Mouse (Mus musculus) left cerebral cortex, adult 18-20 months (tissue): ENCODE data around the gene Anks1b. TPM values are rescaled to one million over a fixed set of nuclear protein-coding genes. Genes with fewer than 3 reads are reported as not detected.

ENCODE experiments used
- DNase-seq, 2 experiments: peaks; one replicate each; pipeline ENCODE4 v3.0.0; 2021 to 2022; ENCODE audit warnings: low spot score in 2 of 2, mixed read lengths in 1 of 2
- total RNA-seq, 2 experiments: library from RNA; stranded (reverse); gene quantifications; 2 replicates each; pipeline ENCODE4 v1.2.3; 2021

Gene Anks1b
- total RNA-seq, 2 experiments from 2014 or later = 437 to 438 TPM

GRCm38 (mm10) chr10:90992237-90992636 is 1118.9 kb downstream of the Anks1b start:
- DNase-seq = no peak

- no peak for DNase-seq
These were observed 1120.6 kb downstream of the Anks1b start for GRCm38 (mm10) chr10:90993869-90994268.

- DNase-seq = peak; percentile 63 to 70
These were observed 1126.6 kb downstream of the Anks1b start for GRCm38 (mm10) chr10:90999899-91000298.

GRCm38 (mm10) chr10:91001421-91001820 is 1128.1 kb downstream of the Anks1b start:
- peak; percentile 15 to 22 for DNase-seq

GRCm38 (mm10) chr10:91005858-91006538 is 1132.7 kb downstream of the Anks1b start:
- no peak for DNase-seq

Other genes starting within 250 kb of the Anks1b start
- gene Scyl2, start 187.2 kb upstream of the Anks1b start, total RNA-seq = 10 to 100 TPM; 32.2 to 34.6 TPM
- gene Actr6, start 141.2 kb upstream of the Anks1b start, total RNA-seq = 10 to 100 TPM; 19.4 to 21.0 TPM
- gene Uhrf1bp1l, start 128.5 kb upstream of the Anks1b start, total RNA-seq = 10 to 100 TPM; 77.1 to 81.1 TPM